ENCODE assay signal across 11 mouse cellular contexts in genomic region chr9:99876373-99877055, GRCm38 (mm10). TPM values are rescaled to one million over a fixed set of nuclear protein-coding genes. Genes with fewer than 3 reads are reported as not detected.
DNase-seq lines count a peak whose midpoint lies in the region; ATAC-seq lines count a peak whose summit lies in the region.
"Had no signal": no experiment of that assay in that cellular context is flagged by ENCODE, and none has a peak within 500 bp of the region (broad histone marks: within the 10 kb centered on the region; RNA-seq: fewer than 3 reads in every experiment).

No protein-coding gene starts in this region.

- no peaks in the 10 kb centered on the region for H3K36me3 ChIP-seq in kidney, embryonic 16.5 days (ENCODE audit: insufficient read depth, low read length)
- no peaks in the 10 kb centered on the region for H3K36me3 ChIP-seq in embryonic facial prominence, embryonic 13.5 days
- no peaks in the 10 kb centered on the region for H3K36me3 ChIP-seq in intestine, embryonic 15.5 days
- H3K36me3 ChIP-seq in neural tube, embryonic 12.5 days = no peaks in the 10 kb centered on the region

- no peaks in the 10 kb centered on the region for H3K9me3 ChIP-seq in kidney, embryonic 16.5 days (ENCODE audit: low read length)
- H3K9me3 ChIP-seq in embryonic facial prominence, embryonic 13.5 days = no peaks in the 10 kb centered on the region
- no peaks in the 10 kb centered on the region for H3K9me3 ChIP-seq in intestine, embryonic 15.5 days
- H3K9me3 ChIP-seq in neural tube, embryonic 12.5 days = no peaks in the 10 kb centered on the region

- peaks cover 11% of the 10 kb centered on the region for H3K4me1 ChIP-seq in kidney, embryonic 16.5 days (ENCODE audit: insufficient read depth, low read length)
- H3K4me1 ChIP-seq in embryonic facial prominence, embryonic 13.5 days = peaks cover 32% of the 10 kb centered on the region
- H3K4me1 ChIP-seq in intestine, embryonic 15.5 days (replicated peaks) = peaks cover 11% of the 10 kb centered on the region
- peaks cover 26% of the 10 kb centered on the region for H3K4me1 ChIP-seq in neural tube, embryonic 12.5 days

- peaks cover 95% of the 10 kb centered on the region for H3K27me3 ChIP-seq in kidney, embryonic 16.5 days (ENCODE audit: insufficient read depth, low read length)
- peaks cover 98% of the 10 kb centered on the region for H3K27me3 ChIP-seq in embryonic facial prominence, embryonic 13.5 days
- H3K27me3 ChIP-seq in intestine, embryonic 15.5 days (replicated peaks) = peaks cover 84% of the 10 kb centered on the region
- peaks cover 96% of the 10 kb centered on the region for H3K27me3 ChIP-seq in neural tube, embryonic 12.5 days (replicated peaks)

- WGBS in kidney, embryonic 16.5 days = under 1% methylated on average over 25 of the region's 25 CpGs
- 1% methylated on average over 25 of the region's 25 CpGs for WGBS in embryonic facial prominence, embryonic 13.5 days
- WGBS in intestine, embryonic 15.5 days = under 1% methylated on average over 25 of the region's 25 CpGs
- WGBS in neural tube, embryonic 12.5 days = 1% methylated on average over 25 of the region's 25 CpGs

- H3K4me2 ChIP-seq in kidney, embryonic 16.5 days (replicated peaks; ENCODE audit: low read depth, low read length) = peak overlapping the region; percentile 51
- peak overlapping the region; percentile 55 for H3K4me2 ChIP-seq in embryonic facial prominence, embryonic 13.5 days
- H3K4me2 ChIP-seq in intestine, embryonic 15.5 days (replicated peaks) = peak overlapping the region; percentile 49
- H3K4me2 ChIP-seq in neural tube, embryonic 12.5 days (replicated peaks) = peak overlapping the region; percentile 32

- ATAC-seq in kidney, embryonic 16.5 days (ENCODE audit: low FRiP score, low TSS enrichment) = no peak
- no peak for ATAC-seq in embryonic facial prominence, embryonic 13.5 days (ENCODE audit: insufficient number of reproducible peaks, insufficient read depth, low FRiP score, low TSS enrichment, low read depth)
- no peak for ATAC-seq in intestine, embryonic 15.5 days
- no peak for ATAC-seq in neural tube, embryonic 12.5 days (ENCODE audit: low FRiP score, low read depth)

- H3K4me3 ChIP-seq in kidney, embryonic 16.5 days (ENCODE audit: low read length) = peak overlapping the region; percentile 29
- H3K4me3 ChIP-seq in embryonic facial prominence, embryonic 13.5 days = peak overlapping the region; percentile 34
- H3K4me3 ChIP-seq in intestine, embryonic 15.5 days (replicated peaks) = peak overlapping the region; percentile 22
- no peak overlapping the region; the same call in 1 of the 2 replicates for H3K4me3 ChIP-seq in neural tube, embryonic 12.5 days

- H3K27ac ChIP-seq in kidney, embryonic 16.5 days (ENCODE audit: low read length) = no peak overlapping the region
- no peak overlapping the region for H3K27ac ChIP-seq in embryonic facial prominence, embryonic 13.5 days
- no peak overlapping the region for H3K27ac ChIP-seq in intestine, embryonic 15.5 days
- H3K27ac ChIP-seq in neural tube, embryonic 12.5 days = no peak overlapping the region

- DNase-seq in kidney, adult 18-20 months = no peak
- no peak for DNase-seq in adrenal gland, postnatal 14 days
- DNase-seq in left cerebral cortex, adult 11 months (ENCODE audit: low spot score) = no peak
- no peak for DNase-seq in right cerebral cortex, postnatal 36 days (ENCODE audit: low spot score in 2 of 2)

- no peak overlapping the region for H3K9ac ChIP-seq in kidney, embryonic 16.5 days (replicated peaks; ENCODE audit: low read length)
- no peak overlapping the region for H3K9ac ChIP-seq in embryonic facial prominence, embryonic 13.5 days
- H3K9ac ChIP-seq in intestine, embryonic 15.5 days = no peak overlapping the region
- no peak overlapping the region for H3K9ac ChIP-seq in neural tube, embryonic 12.5 days

RNA-seq across cellular contexts. Expression of gene Sox14, which starts 0.5 kb away (rescaled TPM):
- polyA plus RNA-seq in kidney, embryonic 16.5 days (2015; fragmentation: Nextera tagmentation; extraction: Ambion mirVana) = not detected in 2 replicates
- 1.6 and 1.7 TPM in 2 replicates for polyA plus RNA-seq in embryonic facial prominence, embryonic 13.5 days (2015; fragmentation: Nextera tagmentation; extraction: Ambion mirVana)
- polyA plus RNA-seq in intestine, embryonic 15.5 days (2015; fragmentation: Nextera tagmentation; extraction: Ambion mirVana) = not detected in 2 replicates
- polyA plus RNA-seq in neural tube, embryonic 12.5 days (2016; fragmentation: Nextera tagmentation; extraction: Ambion mirVana) = 7.4 and 8.2 TPM in 2 replicates
- total RNA-seq in adrenal gland, postnatal 14 days (2021) = not detected in 2 replicates
- total RNA-seq: liver, adult 2 months; MEL had no signal
- polyA plus RNA-seq: liver, adult 2 months; thymus, postnatal 0 days had no signal
